Mouse (Mus musculus) neutrophil, adult 5-6 weeks (primary cell): ENCODE measurements around the gene Mmp11. TPM values are rescaled to one million over a fixed set of nuclear protein-coding genes. Genes with fewer than 3 reads are reported as not detected.

ENCODE experiments used
- ATAC-seq: fragments of 151-379, 151-347 bp; 2 replicates; pipeline ENCODE4 v1.8.0; 2017; ENCODE audit warnings: mild to moderate bottlenecking, moderate TSS enrichment; ENCODE audit not compliant: insufficient number of reproducible peaks, poor library complexity, low FRiP score, severe bottlenecking; ENCODE audit errors: extremely low read depth
- total RNA-seq: library from RNA; stranded (forward); fragments of 200-1000 nt; gene quantifications from 2 replicates; pipeline ENCODE4 v1.2.3, GENCODE M21; 2017

The Mmp11 gene
- total RNA-seq, 1 experiment from 2014 or later, result 1.5 TPM

- no peak for ATAC-seq
Measured at GRCm38 (mm10) chr10:75873543-75874170, 62.6 kb downstream of the Mmp11 start.

Other genes with a start within 250 kb of the Mmp11 start
- 43.8 and 44.3 TPM in 2 replicates for gene Cabin1, start 172.2 kb downstream of the Mmp11 start, total RNA-seq
- 16.6 and 25.1 TPM in 2 replicates for gene Ddt, start 163.1 kb downstream of the Mmp11 start, total RNA-seq
- gene Gm20441, start 155.5 kb downstream of the Mmp11 start, total RNA-seq, result not detected in 2 replicates
- 0.37 TPM in 1 of 2 replicates, not detected in the other for gene Gstt3, start 155.1 kb downstream of the Mmp11 start, total RNA-seq
- gene Gstt1, start 137.9 kb downstream of the Mmp11 start, total RNA-seq, result not detected in 2 replicates
- gene Gstt4, start 114.0 kb downstream of the Mmp11 start, total RNA-seq, result not detected in 2 replicates
- gene Gstt2, start 99.1 kb downstream of the Mmp11 start, total RNA-seq, result 9.1 and 16.6 TPM in 2 replicates
- gene Mif, start 76.3 kb downstream of the Mmp11 start, total RNA-seq, result 54.1 and 62.7 TPM in 2 replicates
- 1.2 and 2.0 TPM in 2 replicates for gene Derl3, start 43.1 kb downstream of the Mmp11 start, total RNA-seq
- 45.7 and 54.5 TPM in 2 replicates for gene Smarcb1, start 14.9 kb downstream of the Mmp11 start, total RNA-seq
- gene Chchd10, start 3.4 kb downstream of the Mmp11 start, total RNA-seq, result 66.8 and 75.6 TPM in 2 replicates
- gene Gm867, start 4.2 kb upstream of the Mmp11 start, total RNA-seq, result 0.81 TPM in 1 of 2 replicates, not detected in the other
- 76.5 and 79.1 TPM in 2 replicates for gene Vpreb3, start 6.6 kb upstream of the Mmp11 start, total RNA-seq
- 0.37 and 0.81 TPM in 2 replicates for gene Gm5134, start 18.0 kb upstream of the Mmp11 start, total RNA-seq
- 6.1 and 10.6 TPM in 2 replicates for gene Zfp280b, start 96.2 kb upstream of the Mmp11 start, total RNA-seq
- gene Slc5a4b, start 174.5 kb upstream of the Mmp11 start, total RNA-seq, result not detected in 2 replicates
- gene Slc5a4a, start 211.0 kb upstream of the Mmp11 start, total RNA-seq, result not detected in 2 replicates